Mouse (Mus musculus): ENCODE data around the gene Golga4. TPM values are rescaled to one million over a fixed set of nuclear protein-coding genes. Genes with fewer than 3 reads are reported as not detected.

The Golga4 gene
- polyA plus RNA-seq, 1 experiment from 2014 or later = 54.2 TPM

- Histone ChIP-seq H3K36me3 (peaks cover 85% of the 10 kb centered on the region), H3K9me3 (no peaks in the 10 kb centered on the region), H3K9ac (no peak overlapping the region), H3K4me1 (peaks cover 9% of the 10 kb centered on the region), H3K4me3 (no peak overlapping the region), H3K4me2 (no peak overlapping the region), H3K27me3 (no peaks in the 10 kb centered on the region), H3K27ac (no peak overlapping the region)
- 80% methylated on average over 6 of the region's 6 CpGs for WGBS
- no peak for ATAC-seq (ENCODE audit: insufficient number of reproducible peaks, insufficient read depth, low FRiP score, low TSS enrichment, low read depth)
These were observed 63.3 kb downstream of the Golga4 start for GRCm38 (mm10) chr9:118569328-118569727.

GRCm38 (mm10) chr9:118570865-118571264 is 64.8 kb downstream of the Golga4 start:
- 58% methylated on average over 4 of the region's 4 CpGs for WGBS
- H3K36me3 ChIP-seq = peaks cover 81% of the 10 kb centered on the region
- no peak overlapping the region for H3K4me2 ChIP-seq
- no peak for ATAC-seq (ENCODE audit: insufficient number of reproducible peaks, insufficient read depth, low FRiP score, low TSS enrichment, low read depth)
- 0 out of 2 replicates have a peak, but pooled peaks cover 2% of the 10 kb centered on the region for H3K4me1 ChIP-seq
- no peak overlapping the region for H3K4me3 ChIP-seq
- no peaks in the 10 kb centered on the region for H3K27me3 ChIP-seq
- no peak overlapping the region for H3K27ac ChIP-seq
- H3K9ac ChIP-seq = no peak overlapping the region
- no peaks in the 10 kb centered on the region for H3K9me3 ChIP-seq

DNA sequence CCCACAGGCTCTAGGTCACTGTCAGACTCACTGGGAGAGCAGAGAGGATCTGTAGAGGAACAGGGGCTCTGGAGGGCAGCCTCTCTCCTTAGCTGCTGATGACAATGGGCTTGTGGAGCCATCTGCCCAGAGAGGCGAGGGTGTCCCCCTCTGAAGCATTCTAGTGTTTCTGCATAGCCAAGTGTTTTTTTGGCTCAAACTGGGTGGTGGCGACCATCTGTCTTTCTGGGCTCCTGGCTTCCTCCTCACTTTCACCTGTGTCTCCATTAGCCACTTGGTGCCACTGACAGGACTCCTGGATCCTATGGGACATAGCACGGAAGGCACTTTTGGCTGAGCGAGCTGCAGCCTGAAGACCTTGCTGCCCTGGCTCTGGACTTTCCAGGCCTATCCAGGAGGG is 65.6 kb downstream of the Golga4 start:
- Histone ChIP-seq H3K27me3 (no peaks in the 10 kb centered on the region), H3K36me3 (peaks cover 76% of the 10 kb centered on the region), H3K27ac (no peak overlapping the region), H3K4me3 (no peak overlapping the region), H3K4me2 (no peak overlapping the region), H3K4me1 (no peaks in the 10 kb centered on the region), H3K9ac (no peak overlapping the region), H3K9me3 (no peaks in the 10 kb centered on the region)
- ATAC-seq (ENCODE audit: insufficient number of reproducible peaks, insufficient read depth, low FRiP score, low TSS enrichment, low read depth) = no peak
- WGBS = 92% methylated on average over 4 of the region's 4 CpGs

GRCm38 (mm10) chr9:118574911-118575310 is 68.8 kb downstream of the Golga4 start:
- H3K4me2 ChIP-seq = no peak overlapping the region
- no peak overlapping the region for H3K4me3 ChIP-seq
- ATAC-seq (ENCODE audit: insufficient number of reproducible peaks, insufficient read depth, low FRiP score, low TSS enrichment, low read depth) = no peak
- H3K9me3 ChIP-seq = no peaks in the 10 kb centered on the region
- H3K27me3 ChIP-seq = no peaks in the 10 kb centered on the region
- WGBS = 94% methylated on average over 5 of the region's 5 CpGs
- H3K9ac ChIP-seq = no peak overlapping the region
- H3K27ac ChIP-seq = no peak overlapping the region
- H3K4me1 ChIP-seq = no peaks in the 10 kb centered on the region
- H3K36me3 ChIP-seq = peaks cover 73% of the 10 kb centered on the region

GRCm38 (mm10) chr9:118580371-118580770 is 74.3 kb downstream of the Golga4 start:
- Histone ChIP-seq H3K9me3 (no peaks in the 10 kb centered on the region), H3K27me3 (no peaks in the 10 kb centered on the region), H3K4me3 (no peak overlapping the region), H3K4me2 (no peak overlapping the region), H3K27ac (no peak overlapping the region), H3K9ac (no peak overlapping the region), H3K4me1 (no peaks in the 10 kb centered on the region), H3K36me3 (peaks cover 56% of the 10 kb centered on the region)
- 75% methylated on average over 6 of the region's 6 CpGs for WGBS
- ATAC-seq (ENCODE audit: insufficient number of reproducible peaks, insufficient read depth, low FRiP score, low TSS enrichment, low read depth) = no peak

- peaks cover 44% of the 10 kb centered on the region for H3K36me3 ChIP-seq
- H3K4me2 ChIP-seq = no peak overlapping the region
These were observed 76.7 kb downstream of the Golga4 start for GRCm38 (mm10) chr9:118582757-118583156.

DNA sequence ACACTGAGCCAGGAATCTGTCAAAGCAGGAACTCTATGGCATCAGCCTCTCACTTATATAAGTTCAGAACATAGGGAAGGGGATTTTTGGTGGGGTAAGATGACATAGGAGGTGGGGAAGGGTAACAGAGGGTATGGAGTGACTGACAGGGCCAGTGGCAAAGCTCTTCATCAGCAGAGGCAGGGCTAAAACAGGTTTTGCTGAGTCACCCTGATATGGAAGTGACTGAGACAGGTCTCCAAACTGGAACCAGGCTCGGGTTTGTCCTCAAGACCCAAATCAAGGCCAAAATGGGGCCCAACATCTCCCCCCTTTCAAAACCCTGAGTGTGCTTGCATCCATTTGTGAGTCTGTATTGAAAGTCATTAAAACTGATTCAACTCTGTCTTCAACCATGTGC is 78.8 kb downstream of the Golga4 start:
- H3K36me3 ChIP-seq = peaks cover 30% of the 10 kb centered on the region
- ATAC-seq (ENCODE audit: insufficient number of reproducible peaks, insufficient read depth, low FRiP score, low TSS enrichment, low read depth) = no peak
- no peak overlapping the region for H3K4me3 ChIP-seq
- no peaks in the 10 kb centered on the region for H3K9me3 ChIP-seq
- WGBS = 72% methylated on average over 1 of the region's 1 CpGs
- no peak overlapping the region for H3K4me2 ChIP-seq
- peaks cover 6% of the 10 kb centered on the region for H3K4me1 ChIP-seq
- no peak overlapping the region for H3K27ac ChIP-seq
- no peak overlapping the region for H3K9ac ChIP-seq
- no peaks in the 10 kb centered on the region for H3K27me3 ChIP-seq

More at GRCm38 (mm10) chr9:118582757-118583156, 76.7 kb downstream of the Golga4 start:
- H3K9ac ChIP-seq = no peak overlapping the region
- H3K27ac ChIP-seq = no peak overlapping the region
- ATAC-seq (ENCODE audit: insufficient number of reproducible peaks, insufficient read depth, low FRiP score, low TSS enrichment, low read depth) = no peak
- H3K4me3 ChIP-seq = no peak overlapping the region
- H3K4me1 ChIP-seq = no peaks in the 10 kb centered on the region
- 63% methylated on average over 6 of the region's 6 CpGs for WGBS
- H3K9me3 ChIP-seq = no peaks in the 10 kb centered on the region
- no peaks in the 10 kb centered on the region for H3K27me3 ChIP-seq

GRCm38 (mm10) chr9:118585998-118586397 is 79.9 kb downstream of the Golga4 start:
- Histone ChIP-seq H3K27ac (no peak overlapping the region), H3K4me1 (peaks cover 16% of the 10 kb centered on the region), H3K36me3 (peaks cover 27% of the 10 kb centered on the region), H3K9me3 (no peaks in the 10 kb centered on the region), H3K27me3 (no peaks in the 10 kb centered on the region), H3K9ac (no peak overlapping the region), H3K4me3 (no peak overlapping the region), H3K4me2 (no peak overlapping the region)
- 73% methylated on average over 6 of the region's 6 CpGs for WGBS
- no peak for ATAC-seq (ENCODE audit: insufficient number of reproducible peaks, insufficient read depth, low FRiP score, low TSS enrichment, low read depth)

DNA sequence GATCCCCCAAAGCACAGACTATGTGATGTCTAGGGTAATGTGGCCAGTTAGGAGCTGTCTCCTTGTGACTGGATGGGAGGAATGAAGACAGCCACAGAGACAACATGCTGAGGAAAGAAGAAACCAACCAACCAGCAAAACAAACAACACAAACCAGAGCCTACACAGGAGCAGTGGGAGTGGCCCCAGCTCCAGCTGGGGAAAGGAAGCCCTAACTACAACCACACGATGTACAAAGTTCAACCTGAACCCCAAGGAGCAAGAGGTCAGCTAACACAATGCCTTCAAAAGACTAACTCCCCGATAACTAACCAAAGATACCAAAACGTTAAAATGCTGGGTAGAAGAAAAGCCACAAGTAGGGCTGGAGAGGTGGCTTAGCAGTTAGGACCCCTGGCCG is 81.0 kb downstream of the Golga4 start:
- H3K27ac ChIP-seq = no peak overlapping the region
- no peak overlapping the region for H3K9ac ChIP-seq
- H3K4me3 ChIP-seq = no peak overlapping the region
- no peak for ATAC-seq (ENCODE audit: insufficient number of reproducible peaks, insufficient read depth, low FRiP score, low TSS enrichment, low read depth)
- H3K4me2 ChIP-seq = no peak overlapping the region
- WGBS = 46% methylated on average over 4 of the region's 4 CpGs
- H3K9me3 ChIP-seq = no peaks in the 10 kb centered on the region
- no peaks in the 10 kb centered on the region for H3K27me3 ChIP-seq
- peaks cover 27% of the 10 kb centered on the region for H3K4me1 ChIP-seq
- peaks cover 20% of the 10 kb centered on the region for H3K36me3 ChIP-seq

GRCm38 (mm10) chr9:118589249-118589648 is 83.2 kb downstream of the Golga4 start:
- ATAC-seq (ENCODE audit: insufficient number of reproducible peaks, insufficient read depth, low FRiP score, low TSS enrichment, low read depth) = no peak
- WGBS = 34% methylated on average over 3 of the region's 3 CpGs
- H3K4me1 ChIP-seq = peaks cover 44% of the 10 kb centered on the region

DNA sequence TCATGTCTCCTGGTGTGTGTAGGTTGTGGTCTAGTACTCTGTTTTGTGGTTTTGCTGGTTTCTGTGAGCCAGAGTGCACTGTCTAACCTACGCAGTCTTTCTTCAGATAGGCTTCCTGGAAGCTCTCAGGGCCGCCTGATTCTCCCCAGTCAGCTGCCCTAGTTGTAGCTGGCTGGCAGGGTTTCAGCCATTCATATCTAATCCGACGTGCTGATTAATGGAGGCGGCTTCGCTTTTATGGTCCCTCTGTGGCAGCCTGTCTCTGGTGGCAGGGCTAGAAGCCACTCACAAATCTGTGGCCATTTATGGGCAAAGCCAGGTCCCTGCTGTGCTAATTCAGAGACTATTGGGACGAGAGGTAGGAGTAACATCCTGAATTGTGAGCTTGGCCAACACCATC is 84.2 kb downstream of the Golga4 start:
- whole genome bisulfite sequencing = 54% methylated on average over 7 of the region's 7 CpGs
- H3K27me3 ChIP-seq = no peaks in the 10 kb centered on the region
- ATAC-seq (ENCODE audit: insufficient number of reproducible peaks, insufficient read depth, low FRiP score, low TSS enrichment, low read depth) = no peak
- H3K4me3 ChIP-seq = no peak overlapping the region
- no peak overlapping the region for H3K4me2 ChIP-seq
- H3K4me1 ChIP-seq = peaks cover 44% of the 10 kb centered on the region
- peak overlapping the region; percentile 34; the same call in 1 of the 2 replicates for H3K27ac ChIP-seq
- H3K36me3 ChIP-seq = no peaks in the 10 kb centered on the region
- no peak overlapping the region for H3K9ac ChIP-seq
- no peaks in the 10 kb centered on the region for H3K9me3 ChIP-seq

More at GRCm38 (mm10) chr9:118589249-118589648, 83.2 kb downstream of the Golga4 start:
- H3K4me3 ChIP-seq = no peak overlapping the region
- no peak overlapping the region for H3K4me2 ChIP-seq
- H3K9ac ChIP-seq = no peak overlapping the region
- H3K9me3 ChIP-seq = no peaks in the 10 kb centered on the region
- H3K27ac ChIP-seq = no peak overlapping the region
- no peaks in the 10 kb centered on the region for H3K27me3 ChIP-seq
- H3K36me3 ChIP-seq = peaks cover under 1% of the 10 kb centered on the region; the same call in 1 of the 2 replicates

- no peak overlapping the region for H3K27ac ChIP-seq
- H3K36me3 ChIP-seq = no peaks in the 10 kb centered on the region
- no peak for ATAC-seq (ENCODE audit: insufficient number of reproducible peaks, insufficient read depth, low FRiP score, low TSS enrichment, low read depth)
- no peak overlapping the region for H3K4me3 ChIP-seq
- no peaks in the 10 kb centered on the region for H3K27me3 ChIP-seq
- no peak overlapping the region for H3K4me2 ChIP-seq
- H3K4me1 ChIP-seq = peaks cover 44% of the 10 kb centered on the region
- H3K9ac ChIP-seq = no peak overlapping the region
- no peaks in the 10 kb centered on the region for H3K9me3 ChIP-seq
- 39% methylated on average over 6 of the region's 6 CpGs for WGBS
These were observed 85.6 kb downstream of the Golga4 start for GRCm38 (mm10) chr9:118591633-118592032.
